Mouse (Mus musculus) layer of hippocampus, adult 9-11 months (tissue): ENCODE results near the gene Scamp3.

Source experiments
- DNase-seq: peaks from one replicate; pipeline ENCODE4 v3.0.0; 2022

Gene Scamp3

GRCm38 (mm10) chr3:89227307-89228179, 50.3 kb downstream of the Scamp3 start:
- DNase-seq = peak; percentile 94

GRCm38 (mm10) chr3:89228180-89228549, 50.9 kb downstream of the Scamp3 start:
- DNase-seq = peak; percentile 70

GRCm38 (mm10) chr3:89228836-89229235, 51.6 kb downstream of the Scamp3 start, which contains the start of gene Muc1:
TSS of gene Muc1 (plus strand) at chr3:89229057.
- DNase-seq = no peak

DNA sequence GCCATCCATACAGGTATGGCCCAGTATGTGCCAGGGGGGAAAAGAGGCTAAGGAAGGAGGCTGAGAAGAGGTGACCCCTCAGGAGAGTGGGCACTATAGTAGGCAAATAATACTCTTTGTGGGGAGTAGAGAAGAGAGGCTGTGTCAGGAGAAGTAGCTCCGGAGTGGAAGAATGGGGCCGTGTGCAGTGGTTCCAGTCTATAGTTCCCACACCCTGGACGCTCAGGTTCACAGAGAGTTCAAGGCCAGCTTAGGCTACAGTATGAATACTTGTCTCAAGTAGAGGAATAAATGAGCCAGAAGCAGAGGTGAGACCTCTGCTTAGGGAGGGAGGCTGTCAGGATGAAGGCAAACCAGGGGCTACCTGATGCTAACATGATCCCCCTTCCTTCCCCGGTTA, 52.0 kb downstream of the Scamp3 start:
- DNase-seq = no peak

- no peak for DNase-seq
These were observed 53.3 kb downstream of the Scamp3 start for GRCm38 (mm10) chr3:89230561-89230960.

- DNase-seq = no peak
These were observed 54.1 kb downstream of the Scamp3 start for GRCm38 (mm10) chr3:89231345-89231744.

- DNase-seq = no peak
These were observed 54.6 kb downstream of the Scamp3 start for GRCm38 (mm10) chr3:89231772-89232275.
